Mouse (Mus musculus) embryo, embryonic 10.5 days (tissue): ENCODE measurements around the gene Bmp7.

Experiments used
- DNase-seq: peaks from one replicate; pipeline ENCODE4 v3.0.0-alpha.2; 2015; ENCODE audit warnings: low spot score

The Bmp7 gene

DNA sequence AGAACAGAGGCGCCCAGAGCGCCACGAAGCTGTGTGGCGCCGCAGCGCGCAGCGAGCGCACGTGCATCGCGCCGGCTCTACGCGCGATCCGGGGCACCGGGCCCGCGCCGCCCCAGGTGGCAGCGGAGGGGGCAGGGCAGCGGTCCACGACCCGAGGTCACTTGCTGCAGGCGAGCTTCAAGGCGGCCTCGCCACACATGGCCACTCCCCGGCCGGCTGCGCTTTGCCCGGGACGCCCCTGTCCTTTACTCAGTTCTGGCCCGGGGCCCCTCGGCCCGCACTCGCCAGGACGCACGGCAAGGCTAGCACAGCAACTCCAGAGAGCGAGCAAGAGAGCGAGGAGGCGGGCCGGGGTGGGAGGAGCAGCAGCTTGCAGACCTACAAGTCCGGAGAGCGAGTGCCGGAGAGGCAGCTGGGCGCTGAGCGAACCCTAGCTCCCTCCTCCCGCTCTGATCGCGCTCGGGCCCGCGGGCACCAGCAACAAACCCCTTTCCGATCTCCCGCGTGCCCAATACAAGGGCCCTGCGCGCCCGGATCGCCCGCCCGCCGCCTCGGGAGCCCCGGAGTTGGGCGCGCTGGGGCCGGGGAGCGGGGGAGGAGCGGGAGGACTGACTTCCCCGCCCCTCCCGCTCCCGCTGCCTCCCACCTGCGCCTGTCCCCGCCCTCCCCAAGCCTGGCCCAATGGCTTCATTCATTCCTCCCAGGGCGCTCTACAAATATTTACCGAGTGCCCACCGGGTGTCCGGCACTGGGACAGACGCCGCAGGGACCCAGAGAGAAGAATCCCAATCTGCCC lies at the start of gene Bmp7:
TSS of gene Bmp7 (minus strand) at position 319 of the 796 bp plus-strand sequence.
- peak; percentile 87 for DNase-seq

DNA sequence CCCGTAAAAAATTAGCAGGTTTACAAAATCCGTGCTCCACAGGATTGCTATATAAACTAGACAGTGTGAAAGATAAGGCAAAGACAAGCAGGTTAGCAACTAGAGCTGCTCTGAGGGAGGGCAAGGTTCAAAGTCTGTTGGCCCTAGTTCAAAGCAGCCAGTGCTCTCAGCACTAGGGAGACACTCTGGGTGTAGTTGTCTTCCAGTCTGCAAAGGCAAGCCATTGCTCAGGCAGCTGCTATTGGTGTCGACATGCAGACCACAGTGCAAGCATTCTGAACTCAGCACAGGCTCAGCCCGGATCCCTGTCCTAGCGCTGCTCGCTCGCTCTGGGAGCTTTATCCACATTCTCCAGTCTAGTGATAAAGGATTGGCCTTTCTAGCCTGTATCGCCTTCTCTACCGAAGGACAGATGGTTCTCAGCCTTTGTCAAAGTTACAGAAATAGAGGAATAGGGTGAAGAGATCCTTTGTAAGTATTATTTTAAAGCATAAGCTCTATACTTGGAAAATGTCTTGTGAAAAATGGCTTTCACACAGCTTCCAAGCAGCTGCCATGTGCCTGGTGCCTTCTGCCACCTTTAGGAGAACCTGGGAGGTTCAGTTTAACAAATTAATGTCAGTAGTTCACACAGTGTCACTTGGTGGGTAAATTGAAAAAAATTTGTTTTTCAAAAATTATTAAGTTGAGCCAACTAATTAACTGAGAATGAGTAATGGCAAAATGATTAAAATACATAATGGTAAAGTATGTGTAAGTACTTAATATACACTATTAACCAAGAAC lies 42.8 kb upstream of the Bmp7 start:
- no peak for DNase-seq

DNA sequence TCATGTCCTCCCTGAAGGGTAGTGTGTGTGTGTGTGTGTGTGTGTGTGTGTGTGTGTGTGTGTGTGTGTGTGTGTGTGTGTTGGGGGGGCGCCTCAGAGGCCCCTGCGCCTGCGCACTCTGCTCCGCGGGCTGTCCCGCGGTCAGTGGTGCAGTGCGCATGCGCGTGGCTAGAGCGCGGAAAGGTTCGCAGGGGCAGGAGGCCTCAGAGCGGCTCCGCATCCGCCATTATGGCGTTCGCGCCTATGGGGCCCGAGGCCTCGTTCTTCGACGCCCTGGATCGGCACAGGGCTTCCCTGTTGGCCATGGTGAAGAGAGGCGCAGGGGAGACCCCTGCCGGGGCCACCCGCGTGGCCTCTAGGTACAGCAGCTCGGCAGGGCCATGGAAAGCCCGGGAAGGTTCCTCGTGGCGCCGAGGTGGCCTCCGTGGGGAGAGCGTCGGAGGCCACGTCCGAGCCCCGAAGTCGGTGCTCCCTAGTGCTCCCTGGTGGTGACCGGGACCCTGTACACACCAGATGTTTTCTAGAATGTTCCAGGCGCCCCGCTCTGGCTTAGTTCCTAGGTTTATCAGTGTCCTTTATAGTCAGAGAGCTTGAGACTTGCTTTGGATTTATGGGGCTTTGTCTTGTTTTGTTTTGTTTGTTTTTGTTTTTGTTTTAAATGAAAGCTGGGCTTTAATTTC lies 39.7 kb upstream of the Bmp7 start:
- DNase-seq: no peak

- DNase-seq: no peak
Observed at GRCm38 (mm10) chr2:172978131-172978633, 38.1 kb upstream of the Bmp7 start.

- peak; percentile 41 for DNase-seq
Observed at GRCm38 (mm10) chr2:172977409-172978130, 37.4 kb upstream of the Bmp7 start, which contains the start of gene Spo11. Gene Spo11 (plus strand): TSS chr2:172977700.

GRCm38 (mm10) chr2:172976661-172977238 lies 36.6 kb upstream of the Bmp7 start:
- peak; percentile 59 for DNase-seq

GRCm38 (mm10) chr2:172975159-172975558 lies 35.0 kb upstream of the Bmp7 start:
- DNase-seq: no peak

GRCm38 (mm10) chr2:172974701-172975100 lies 34.6 kb upstream of the Bmp7 start:
- no peak for DNase-seq

GRCm38 (mm10) chr2:172973806-172974565 lies 33.9 kb upstream of the Bmp7 start:
- DNase-seq: no peak

DNA sequence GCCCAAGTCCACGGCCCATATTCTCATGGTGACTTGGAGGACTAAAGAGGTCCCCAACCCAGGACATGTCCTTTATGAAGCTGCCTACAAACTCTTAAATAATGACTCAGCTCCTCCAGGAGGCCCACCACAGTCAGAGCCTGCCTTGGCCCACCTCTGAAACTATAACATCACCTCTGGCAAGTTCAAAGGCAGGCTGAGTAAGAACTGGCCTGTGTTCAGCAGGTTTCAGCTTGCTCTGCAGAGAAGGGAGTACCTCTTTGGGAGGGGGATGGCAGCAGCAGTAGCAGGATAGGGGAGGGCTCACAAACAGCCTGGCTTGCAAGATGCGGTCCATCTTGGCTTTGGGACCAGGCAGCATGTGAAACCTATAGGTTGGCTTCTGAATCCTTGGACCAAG lies 31.7 kb upstream of the Bmp7 start:
- no peak for DNase-seq

- no peak for DNase-seq
Observed at GRCm38 (mm10) chr2:172966480-172966879, 26.4 kb upstream of the Bmp7 start.

DNA sequence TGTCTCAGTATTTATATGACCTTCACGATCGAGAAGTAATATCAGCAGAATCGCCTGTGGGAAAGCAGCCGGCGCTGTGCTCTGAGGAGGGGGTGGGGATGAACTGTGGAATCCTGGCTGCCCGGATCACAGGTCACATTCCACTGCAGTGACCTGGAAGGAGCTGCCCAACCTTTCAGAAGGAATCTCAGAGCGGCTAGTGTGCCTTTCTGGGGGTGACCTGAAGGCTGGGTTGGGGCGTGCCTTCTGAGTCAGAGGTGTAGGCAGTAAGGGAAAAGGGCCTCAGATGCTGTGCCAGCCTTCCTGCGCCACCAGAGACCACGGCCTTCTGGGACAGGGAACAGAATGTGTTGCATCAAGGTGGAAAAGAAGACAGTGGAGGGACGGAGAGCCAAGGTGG lies 25.1 kb upstream of the Bmp7 start:
- peak; percentile 57 for DNase-seq

DNA sequence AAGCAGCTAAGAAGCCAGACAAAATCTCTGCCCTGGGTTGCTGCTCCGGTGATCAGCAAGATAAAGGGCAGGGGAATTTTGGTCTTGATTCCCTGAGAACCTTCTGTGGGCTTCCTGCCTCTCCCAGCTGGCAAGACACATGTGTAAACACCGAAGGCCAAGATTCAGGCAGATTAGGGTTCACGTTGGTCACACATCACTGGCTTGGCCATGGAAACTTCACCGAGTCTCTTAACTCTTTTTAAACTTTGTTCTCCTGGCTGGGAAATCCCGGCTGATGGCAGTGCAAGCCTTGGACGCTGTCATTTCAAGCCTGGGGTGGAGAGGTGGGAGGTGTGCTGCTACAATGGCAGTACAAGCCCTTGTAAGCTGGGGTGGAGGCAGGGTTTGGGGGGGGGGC lies 21.1 kb upstream of the Bmp7 start:
- no peak for DNase-seq

DNA sequence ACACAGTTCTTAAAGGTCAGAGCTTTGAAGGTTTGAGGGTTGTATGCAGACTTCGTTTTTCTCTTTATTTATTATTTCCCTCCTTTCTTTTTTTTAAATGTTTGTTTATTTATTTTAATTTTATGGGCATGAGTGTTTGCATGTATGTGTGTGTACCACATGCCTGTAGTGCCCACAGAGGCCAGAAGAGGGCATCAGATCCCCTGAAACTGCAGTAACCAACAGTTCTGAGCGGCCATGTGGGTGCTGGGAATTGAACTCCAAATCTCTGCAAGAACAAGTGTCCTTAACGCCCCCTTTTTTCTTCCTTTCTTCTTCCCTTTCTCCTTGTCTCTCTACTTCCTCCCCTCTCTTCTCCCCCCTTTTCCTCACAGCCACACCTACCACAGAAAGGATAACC lies 20.2 kb upstream of the Bmp7 start:
- DNase-seq: no peak

DNA sequence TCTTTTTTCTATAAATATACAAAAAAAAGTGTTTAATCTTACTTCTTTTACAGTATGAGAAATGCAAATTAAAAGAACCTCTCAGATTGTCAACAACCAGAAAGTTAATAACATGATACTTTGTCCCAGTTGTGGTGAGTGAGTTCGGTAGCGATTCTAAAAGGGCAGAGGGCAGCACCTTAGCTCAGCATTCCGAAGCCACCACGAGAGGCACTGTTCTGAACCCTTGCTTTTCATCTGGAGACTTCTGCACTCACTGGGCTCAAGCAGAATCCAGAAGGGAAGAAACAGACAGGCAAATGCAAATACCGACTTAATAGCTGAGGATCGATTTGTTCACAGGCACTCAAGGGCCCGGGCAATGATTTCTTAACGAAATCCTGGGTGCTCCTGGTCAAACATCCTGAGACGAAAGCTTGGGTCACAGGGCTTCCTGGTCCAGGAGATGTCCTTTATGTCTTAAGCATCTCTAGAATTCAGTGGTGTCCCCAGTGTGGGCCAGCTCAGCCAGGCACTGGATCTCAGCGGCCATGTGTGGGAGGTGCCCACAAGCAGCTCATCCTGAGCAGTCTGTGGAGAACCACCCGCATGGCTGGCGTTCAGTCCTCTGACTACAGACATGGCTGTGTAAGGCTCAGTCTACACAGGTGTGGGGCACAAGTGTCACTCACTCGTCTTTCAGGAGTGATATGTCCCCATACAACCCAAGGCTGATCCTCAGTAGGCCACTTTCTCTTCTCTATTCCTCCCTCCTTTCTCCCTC lies 19.1 kb upstream of the Bmp7 start:
- peak; percentile 72 for DNase-seq

GRCm38 (mm10) chr2:172958579-172958978 lies 18.5 kb upstream of the Bmp7 start:
- peak; percentile 68 for DNase-seq

DNA sequence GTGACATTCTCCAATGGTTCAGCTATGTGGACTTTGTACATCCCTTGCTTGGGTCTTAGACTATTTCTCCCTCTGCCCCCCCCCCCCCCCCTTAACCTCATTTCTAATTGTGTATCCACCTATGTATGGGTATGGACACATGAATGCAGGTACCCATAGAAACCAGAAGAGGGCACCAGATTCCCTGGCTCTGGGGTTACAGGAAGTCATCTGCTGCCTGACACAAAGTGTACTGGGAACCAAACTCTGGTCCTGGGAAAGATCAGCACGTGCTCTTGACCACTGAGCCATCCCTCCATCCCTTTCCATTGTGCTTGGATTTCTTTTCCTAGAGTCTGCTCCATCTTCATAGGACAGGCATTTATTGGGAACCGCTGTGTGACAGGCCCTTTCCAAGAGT lies 11.9 kb upstream of the Bmp7 start:
- no peak for DNase-seq

GRCm38 (mm10) chr2:172950722-172951121 lies 10.6 kb upstream of the Bmp7 start:
- no peak for DNase-seq

GRCm38 (mm10) chr2:172950119-172950676 lies 10.1 kb upstream of the Bmp7 start:
- no peak for DNase-seq

- DNase-seq: peak; percentile 65
Observed at GRCm38 (mm10) chr2:172949051-172949450, 8.9 kb upstream of the Bmp7 start.
